In genomic region chrX:21352350-21352749, GRCm38 (mm10) we compare ENCODE assay signal across 10 mouse cellular contexts.
DNase-seq lines count a peak whose midpoint lies in the region; ATAC-seq and TF ChIP-seq lines count a peak whose summit lies in the region.
"Had no signal": no experiment of that assay in that cellular context is flagged by ENCODE, and none has a peak within 500 bp of the region (broad histone marks: within the 10 kb centered on the region; RNA-seq: fewer than 3 reads in every experiment).

No protein-coding gene starts in this region.

- DNase-seq in adrenal gland, postnatal 14 days, result peak; percentile 6
- DNase-seq in adrenal gland, adult 18-20 months (ENCODE audit: low spot score in 2 of 2), result no peak
- peak; percentile 7 for DNase-seq in kidney, postnatal 10 days
- peak; percentile 19 for DNase-seq in midbrain, postnatal 0 days (ENCODE audit: low spot score)
- no peak for DNase-seq in stomach, postnatal 0 days (ENCODE audit: low spot score)
- DNase-seq in adrenal gland, postnatal 36 days, result no peak

- peak; percentile 60 for TF ChIP-seq CTCF in midbrain, postnatal 0 days (IDR thresholded peaks at IDR 0.05)
- TF ChIP-seq CTCF in stomach, postnatal 0 days (IDR thresholded peaks at IDR 0.05; ENCODE audit: low read depth), result peak; percentile 62

- H3K27me3 ChIP-seq in kidney, embryonic 14.5 days (ENCODE audit: control insufficient read depth, insufficient read depth, low read length), result no peaks in the 10 kb centered on the region
- no peaks in the 10 kb centered on the region for H3K27me3 ChIP-seq in midbrain, postnatal 0 days (ENCODE audit: insufficient read depth, low read length)
- H3K27me3 ChIP-seq in midbrain, embryonic 13.5 days, result no peaks in the 10 kb centered on the region
- H3K27me3 ChIP-seq in stomach, postnatal 0 days (ENCODE audit: control insufficient read depth, insufficient read depth, low read length), result no peaks in the 10 kb centered on the region
- H3K27me3 ChIP-seq: midbrain, embryonic 12.5 days; stomach, embryonic 15.5 days had no signal

- no peaks in the 10 kb centered on the region for H3K4me1 ChIP-seq in kidney, embryonic 14.5 days (ENCODE audit: control insufficient read depth, insufficient read depth, low read length)
- H3K4me1 ChIP-seq in midbrain, postnatal 0 days (ENCODE audit: insufficient read depth, low read length), result no peaks in the 10 kb centered on the region
- no peaks in the 10 kb centered on the region for H3K4me1 ChIP-seq in midbrain, embryonic 13.5 days (replicated peaks)
- no peaks in the 10 kb centered on the region for H3K4me1 ChIP-seq in stomach, postnatal 0 days (replicated peaks; ENCODE audit: control insufficient read depth, insufficient read depth)
- H3K4me1 ChIP-seq: midbrain, embryonic 12.5 days; stomach, embryonic 15.5 days had no signal

- H3K9me3 ChIP-seq in kidney, embryonic 14.5 days (ENCODE audit: control insufficient read depth, low read length), result no peaks in the 10 kb centered on the region
- no peaks in the 10 kb centered on the region for H3K9me3 ChIP-seq in midbrain, postnatal 0 days (ENCODE audit: low read length)
- no peaks in the 10 kb centered on the region for H3K9me3 ChIP-seq in midbrain, embryonic 13.5 days
- H3K9me3 ChIP-seq in stomach, postnatal 0 days (ENCODE audit: control insufficient read depth, low read length), result no peaks in the 10 kb centered on the region
- H3K9me3 ChIP-seq: midbrain, embryonic 12.5 days; stomach, embryonic 15.5 days had no signal

- no peaks in the 10 kb centered on the region for H3K36me3 ChIP-seq in kidney, embryonic 14.5 days (ENCODE audit: control insufficient read depth, insufficient read depth, low read length)
- H3K36me3 ChIP-seq in midbrain, postnatal 0 days (ENCODE audit: insufficient read depth, low read length), result no peaks in the 10 kb centered on the region
- no peaks in the 10 kb centered on the region for H3K36me3 ChIP-seq in midbrain, embryonic 13.5 days
- H3K36me3 ChIP-seq in stomach, postnatal 0 days (ENCODE audit: control insufficient read depth, insufficient read depth, low read length), result no peaks in the 10 kb centered on the region
- H3K36me3 ChIP-seq: midbrain, embryonic 12.5 days; stomach, embryonic 15.5 days had no signal

- no peak overlapping the region for H3K9ac ChIP-seq in kidney, embryonic 14.5 days (ENCODE audit: low read depth, low read length)
- no peak overlapping the region for H3K9ac ChIP-seq in midbrain, postnatal 0 days (replicated peaks; ENCODE audit: low read length, poor library complexity, severe bottlenecking)
- no peak overlapping the region for H3K9ac ChIP-seq in midbrain, embryonic 13.5 days (replicated peaks)
- no peak overlapping the region for H3K9ac ChIP-seq in stomach, postnatal 0 days (ENCODE audit: low read length)
- H3K9ac ChIP-seq: midbrain, embryonic 12.5 days; stomach, embryonic 15.5 days had no signal

- WGBS in kidney, embryonic 14.5 days, result 59% methylated on average over 3 of the region's 3 CpGs
- 53% methylated on average over 3 of the region's 3 CpGs for WGBS in midbrain, postnatal 0 days
- 55% methylated on average over 3 of the region's 3 CpGs for WGBS in midbrain, embryonic 13.5 days
- WGBS in stomach, postnatal 0 days, result 26% methylated on average over 3 of the region's 3 CpGs

- no peak overlapping the region for H3K4me2 ChIP-seq in kidney, embryonic 14.5 days (replicated peaks; ENCODE audit: low read depth, low read length)
- H3K4me2 ChIP-seq in midbrain, postnatal 0 days (ENCODE audit: low read depth, low read length, poor library complexity, severe bottlenecking), result no peak overlapping the region
- H3K4me2 ChIP-seq in midbrain, embryonic 13.5 days (replicated peaks), result no peak overlapping the region
- no peak overlapping the region for H3K4me2 ChIP-seq in stomach, postnatal 0 days (replicated peaks; ENCODE audit: low read depth)
- H3K4me2 ChIP-seq: midbrain, embryonic 12.5 days; stomach, embryonic 15.5 days had no signal

- TF ChIP-seq EP300 in stomach, postnatal 0 days (optimal IDR thresholded peaks at IDR 0.05), result no peak

- no peak for ATAC-seq in kidney, embryonic 14.5 days (ENCODE audit: low FRiP score, low TSS enrichment)
- no peak for ATAC-seq in midbrain, postnatal 0 days (ENCODE audit: low FRiP score)
- ATAC-seq in midbrain, embryonic 13.5 days, result no peak
- no peak for ATAC-seq in stomach, postnatal 0 days (ENCODE audit: low FRiP score, low TSS enrichment)

- H3K4me3 ChIP-seq in kidney, embryonic 14.5 days (ENCODE audit: low read length), result no peak overlapping the region
- H3K4me3 ChIP-seq in midbrain, postnatal 0 days (ENCODE audit: low read depth, low read length), result no peak overlapping the region
- H3K4me3 ChIP-seq in midbrain, embryonic 13.5 days (replicated peaks), result no peak overlapping the region
- H3K4me3 ChIP-seq in stomach, postnatal 0 days (ENCODE audit: low read depth, low read length), result no peak overlapping the region
- H3K4me3 ChIP-seq: midbrain, embryonic 12.5 days; stomach, embryonic 15.5 days had no signal

- no peak overlapping the region for H3K27ac ChIP-seq in kidney, embryonic 14.5 days (ENCODE audit: low read depth, low read length)
- no peak overlapping the region for H3K27ac ChIP-seq in midbrain, postnatal 0 days (ENCODE audit: low read depth, low read length)
- H3K27ac ChIP-seq in midbrain, embryonic 13.5 days, result no peak overlapping the region
- no peak overlapping the region for H3K27ac ChIP-seq in stomach, postnatal 0 days (replicated peaks)
- H3K27ac ChIP-seq: midbrain, embryonic 12.5 days; stomach, embryonic 15.5 days had no signal

Comparison
In these comparisons a context has a peak if more than half of its experiments do, and no peak if none do; other contexts are left out.
1. DNase-seq: peak in adrenal gland, postnatal 14 days (single experiment), kidney, postnatal 10 days (single experiment) and midbrain, postnatal 0 days (single experiment); none in adrenal gland, adult 18-20 months (0 of 2), stomach, postnatal 0 days (single experiment) and adrenal gland, postnatal 36 days (0 of 2).